Mouse (Mus musculus) small intestine, adult 2 months (tissue): Measurements from ENCODE around the gene Rgs7bp.
"Not testable (repeated sequence)": the region's sequence is repeated elsewhere in the genome, so short reads cannot be mapped to it uniquely, and the experiment has no call there.

Experiments
- CTCF ChIP-seq: fragments of 200-500 bp; IDR thresholded peaks from 2 replicates; pipeline ENCODE4 v1.5.1; 2012; ENCODE audit warnings: low read depth, mild to moderate bottlenecking, control low read depth, inconsistent platforms, low read length, moderate library complexity, mixed read lengths; ENCODE audit not compliant: insufficient replicate concordance, insufficient read length; ENCODE audit errors: extremely low read depth
- POLR2A ChIP-seq: fragments of 200-500 bp; IDR thresholded peaks from 2 replicates; pipeline ENCODE4 v1.6.1; 2012; ENCODE audit warnings: low read depth, mild to moderate bottlenecking, control low read depth, inconsistent platforms, low read length, moderate library complexity

DNA sequence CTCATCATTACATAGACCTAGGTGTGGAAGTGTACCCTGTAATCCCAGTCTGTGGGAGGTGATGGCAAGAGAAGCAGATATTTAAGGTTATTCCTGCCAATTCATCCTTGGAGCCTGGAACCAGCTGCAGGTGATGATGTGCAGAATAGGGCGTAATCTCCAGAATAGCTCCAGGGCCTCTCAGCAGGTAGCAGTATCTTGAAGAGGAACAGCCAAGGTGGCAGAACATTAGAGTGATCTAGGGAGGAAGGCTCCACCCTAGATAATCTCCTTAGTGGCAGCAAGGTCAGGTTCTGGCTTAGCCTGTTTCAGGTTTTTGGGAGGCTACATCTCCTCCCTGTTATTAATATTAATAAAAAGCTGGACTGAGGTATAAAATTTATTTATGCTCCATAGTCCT, 143.7 kb downstream of the Rgs7bp start:
- TF ChIP-seq POLR2A, CTCF: not testable (repeated sequence)
